Mouse (Mus musculus) embryonic fibroblast, embryonic 13.5 days (primary cell): ENCODE data around the gene Slc41a2. TPM values are rescaled to one million over a fixed set of nuclear protein-coding genes. Genes with fewer than 3 reads are reported as not detected.
A peak's percentile ranks its signal among the peaks of the same experiment; 100 is the strongest.

Source experiments
- H3K27ac ChIP-seq: 2 replicates; pipeline ENCODE4 v1.5.1; 2012; ENCODE audit warnings: low read length, control low read depth, inconsistent platforms; ENCODE audit not compliant: insufficient read depth
- H3K4me1 ChIP-seq: 2 replicates; pipeline ENCODE4 v1.6.1; 2011; ENCODE audit warnings: low read length; ENCODE audit not compliant: control insufficient read depth, insufficient read depth
- H3K4me3 ChIP-seq: 2 replicates; pipeline ENCODE4 v1.5.1; 2011; ENCODE audit warnings: mild to moderate bottlenecking, control low read depth, low read length; ENCODE audit not compliant: insufficient read depth
- CTCF ChIP-seq: IDR thresholded peaks from 2 replicates; pipeline ENCODE4 v1.5.1; 2011; ENCODE audit warnings: mild to moderate bottlenecking, control low read depth, low read length, moderate library complexity, borderline replicate concordance; ENCODE audit not compliant: insufficient read depth
- POLR2A ChIP-seq: IDR thresholded peaks from 2 replicates; pipeline ENCODE4 v1.6.1; 2011; ENCODE audit warnings: low read depth, mild to moderate bottlenecking, control low read depth, low read length, moderate library complexity
- polyA plus RNA-seq: library from polyadenylated mRNA; stranded (reverse); fragments of >200 nt; gene quantifications from 2 replicates; pipeline ENCODE4 v1.2.4, GENCODE M21; 2011; ENCODE audit warnings: low read depth; ENCODE audit not compliant: missing spikeins, insufficient read length

The Slc41a2 gene
- polyA plus RNA-seq, 1 experiment, result 10.1 TPM

GRCm38 (mm10) chr10:83248036-83248435, 89.6 kb downstream of the Slc41a2 start:
- TF ChIP-seq CTCF (no peak), POLR2A (no peak)
- H3K4me3 ChIP-seq, result no peak overlapping the region
- no peak overlapping the region for H3K27ac ChIP-seq
- H3K4me1 ChIP-seq, result no peaks in the 10 kb centered on the region

- no peak overlapping the region for H3K27ac ChIP-seq
- TF ChIP-seq POLR2A, result no peak
- TF ChIP-seq CTCF, result no peak
- no peak overlapping the region for H3K4me3 ChIP-seq
Observed at GRCm38 (mm10) chr10:83245720-83246119, 92.0 kb downstream of the Slc41a2 start.

GRCm38 (mm10) chr10:83244131-83244530, 93.6 kb downstream of the Slc41a2 start:
- Histone ChIP-seq H3K27ac (no peak overlapping the region), H3K4me1 (no peaks in the 10 kb centered on the region), H3K4me3 (no peak overlapping the region)
- TF ChIP-seq POLR2A, result no peak
- no peak for TF ChIP-seq CTCF

More at GRCm38 (mm10) chr10:83245720-83246119, 92.0 kb downstream of the Slc41a2 start:
- H3K4me1 ChIP-seq, result no peaks in the 10 kb centered on the region

- Histone ChIP-seq H3K4me1 (no peaks in the 10 kb centered on the region), H3K4me3 (no peak overlapping the region), H3K27ac (no peak overlapping the region)
- TF ChIP-seq CTCF, result no peak
- no peak for TF ChIP-seq POLR2A
Observed at GRCm38 (mm10) chr10:83242106-83242686, 95.5 kb downstream of the Slc41a2 start.

GRCm38 (mm10) chr10:83234391-83234790, 103.3 kb downstream of the Slc41a2 start:
- no peak overlapping the region for H3K27ac ChIP-seq
- H3K4me1 ChIP-seq, result no peaks in the 10 kb centered on the region
- TF ChIP-seq CTCF, result no peak
- TF ChIP-seq POLR2A, result no peak
- H3K4me3 ChIP-seq, result no peak overlapping the region

- no peak for TF ChIP-seq CTCF
- TF ChIP-seq POLR2A, result no peak
- Histone ChIP-seq H3K4me1 (no peaks in the 10 kb centered on the region), H3K27ac (no peak overlapping the region), H3K4me3 (no peak overlapping the region)
Observed at GRCm38 (mm10) chr10:83233967-83234366, 103.7 kb downstream of the Slc41a2 start.

- H3K4me3 ChIP-seq, result no peak overlapping the region
- no peak overlapping the region for H3K27ac ChIP-seq
- no peaks in the 10 kb centered on the region for H3K4me1 ChIP-seq
- no peak for TF ChIP-seq CTCF
- no peak for TF ChIP-seq POLR2A
Observed at GRCm38 (mm10) chr10:83228626-83229025, 109.1 kb downstream of the Slc41a2 start.

- Histone ChIP-seq H3K27ac (no peak overlapping the region), H3K4me1 (no peaks in the 10 kb centered on the region), H3K4me3 (no peak overlapping the region)
- TF ChIP-seq CTCF (peak; percentile 13; the same call in 1 of the 2 replicates), POLR2A (no peak)
Observed at GRCm38 (mm10) chr10:83224999-83225398, 112.7 kb downstream of the Slc41a2 start.

- TF ChIP-seq POLR2A, result no peak
- TF ChIP-seq CTCF, result no peak
- Histone ChIP-seq H3K27ac (no peak overlapping the region), H3K4me3 (no peak overlapping the region), H3K4me1 (no peaks in the 10 kb centered on the region)
Observed at GRCm38 (mm10) chr10:83220847-83221246, 116.8 kb downstream of the Slc41a2 start.

GRCm38 (mm10) chr10:83220217-83220616, 117.5 kb downstream of the Slc41a2 start:
- H3K4me1 ChIP-seq, result no peaks in the 10 kb centered on the region

GRCm38 (mm10) chr10:83219729-83220128, 118.0 kb downstream of the Slc41a2 start:
- Histone ChIP-seq H3K27ac (no peak overlapping the region), H3K4me3 (no peak overlapping the region), H3K4me1 (no peaks in the 10 kb centered on the region)
- TF ChIP-seq CTCF, result 0 out of 2 replicates have a peak, but pooled peaks have one; percentile 10
- TF ChIP-seq POLR2A, result no peak

More at GRCm38 (mm10) chr10:83220217-83220616, 117.5 kb downstream of the Slc41a2 start:
- H3K4me3 ChIP-seq, result no peak overlapping the region
- no peak overlapping the region for H3K27ac ChIP-seq
- TF ChIP-seq POLR2A (no peak), CTCF (no peak)
